Mouse (Mus musculus) heart, postnatal 0 days (tissue): ENCODE results near the gene Polr2j.
A peak's percentile ranks its signal among the peaks of the same experiment; 100 is the strongest.

ENCODE experiments used
- CTCF ChIP-seq: IDR thresholded peaks from 2 replicates; pipeline ENCODE4 v1.5.1; 2016; ENCODE audit warnings: antibody characterized with exemption, control low read depth, low read depth
- EP300 ChIP-seq: IDR thresholded peaks from 2 replicates; pipeline ENCODE4 v1.6.1; 2016; ENCODE audit warnings: antibody characterized with exemption, low read depth

DNA sequence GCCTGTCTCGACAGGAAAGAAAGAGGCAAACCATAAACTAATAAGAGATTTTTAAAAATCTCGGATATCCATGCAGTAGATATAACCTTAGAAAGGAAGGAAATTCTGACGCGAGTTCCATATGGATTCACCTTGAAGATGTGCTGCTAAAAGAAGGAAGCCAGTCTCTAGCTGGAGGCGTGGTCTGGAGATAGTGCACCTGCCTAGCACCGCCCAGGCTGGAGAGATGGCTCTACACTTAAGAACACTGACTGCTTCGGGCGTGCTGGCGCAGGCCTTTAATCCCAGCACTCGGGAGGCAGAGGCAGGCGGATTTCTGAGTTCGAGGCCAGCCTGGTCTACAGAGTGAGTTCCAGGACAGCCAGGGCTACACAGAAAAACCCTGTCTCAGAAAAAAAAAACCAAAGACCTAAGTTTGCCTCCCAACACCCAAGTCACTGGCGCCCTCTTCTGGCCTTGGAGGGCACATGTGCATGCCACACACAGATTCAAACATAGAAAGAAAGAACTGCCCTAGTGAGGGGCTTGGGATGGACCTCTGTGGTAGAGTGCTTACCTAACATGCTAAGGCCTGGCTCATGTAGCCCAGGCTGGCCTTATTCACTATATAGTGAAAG, 21.3 kb downstream of the Polr2j start:
- TF ChIP-seq CTCF, result peak; percentile 51
- TF ChIP-seq EP300, result no peak
